Mouse (Mus musculus) T-helper 2 cell (primary cell): Measurements from ENCODE around the gene Ppp1r14b.

Experiments used
- in situ Hi-C: fragments of 300-600 bp; cut with MboI, MseI; formaldehyde crosslinking; loops from one replicate; pipeline ENCODE4 v1.15.1; 2025; ENCODE audit warnings: high pct_unique_total_duplicates

Ppp1r14b gene

DNA sequence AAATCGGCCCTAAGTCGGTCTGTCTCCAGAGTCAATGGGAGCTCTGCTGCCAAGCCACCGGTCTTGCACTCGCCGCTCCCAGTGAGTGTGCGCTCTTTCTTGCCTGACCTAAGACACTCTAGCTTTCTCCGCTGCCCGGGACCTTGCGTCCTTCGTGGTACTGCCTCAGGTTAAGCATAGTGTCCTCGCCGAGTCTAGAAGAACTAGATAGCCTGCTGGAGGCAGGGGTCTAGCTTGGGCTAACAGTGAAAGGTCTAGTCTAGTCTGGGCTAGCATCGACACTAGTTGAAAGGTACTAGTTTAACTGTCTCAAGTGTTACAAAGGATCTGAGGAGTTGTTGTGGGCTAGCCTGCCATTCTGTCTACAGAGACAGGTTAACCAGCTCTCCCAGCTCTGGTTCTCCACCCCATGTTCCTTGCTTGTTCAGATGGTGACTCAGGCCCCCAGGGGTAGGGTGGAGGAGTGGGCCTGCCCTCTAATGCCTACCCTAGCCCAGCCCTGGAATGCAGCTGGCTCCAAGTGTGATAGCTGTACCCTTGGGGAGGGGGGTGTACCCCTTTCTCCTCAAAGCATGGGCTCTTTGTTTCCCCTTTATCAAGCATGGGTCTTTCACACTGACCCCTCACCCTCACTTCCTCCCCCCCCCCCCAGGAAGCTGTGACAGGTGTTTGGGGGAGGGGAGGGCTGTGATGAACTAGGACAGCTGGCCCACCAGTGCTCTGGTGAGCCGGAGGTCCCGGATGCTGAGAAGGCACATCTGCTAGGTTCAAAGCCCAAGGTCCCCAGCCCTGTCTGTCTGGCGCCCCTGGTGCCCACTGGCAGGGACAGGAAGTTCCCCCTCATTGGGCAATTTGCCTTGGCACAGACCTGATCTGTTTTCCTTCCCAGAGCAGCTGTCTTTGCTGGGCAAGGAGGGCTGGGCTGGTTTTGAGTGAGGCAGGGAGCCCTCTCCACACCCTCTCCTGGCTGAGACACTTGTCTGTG is 1.1 kb downstream of the Ppp1r14b start, which contains the start of gene Plcb3:
Gene Plcb3 (minus strand): TSS at position 934 of the 985 bp plus-strand sequence.
- in situ Hi-C loops, result loop anchor here (5.0 kb wide), 2 partner anchors 39 to 64 kb away; partner anchors contain the start of gene Prdx5

- in situ Hi-C loops, result loop anchor here (5.0 kb wide), 2 partner anchors 41 to 66 kb away; partner anchors contain the start of gene Prdx5
Observed at GRCm38 (mm10) chr19:6977759-6978638, 3.2 kb downstream of the Ppp1r14b start.

DNA sequence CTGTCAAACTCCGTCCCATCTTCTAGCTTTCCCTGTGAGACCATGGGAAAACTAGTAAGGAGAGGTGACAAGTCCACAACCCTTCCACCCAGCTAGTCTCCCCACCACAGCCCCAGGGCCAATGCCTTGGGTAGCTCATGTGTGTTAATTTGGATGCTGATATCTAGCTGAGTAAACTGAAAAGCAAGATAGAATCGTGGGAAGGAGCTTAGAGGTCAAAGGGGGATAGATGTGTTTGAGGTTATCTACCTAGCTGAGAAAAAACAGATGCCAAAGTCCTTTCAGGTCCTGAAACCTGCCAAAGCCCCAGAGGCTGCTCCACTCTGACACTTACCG is 3.8 kb downstream of the Ppp1r14b start:
- in situ Hi-C loops, result loop anchor here (5.0 kb wide), 2 partner anchors 41 to 66 kb away; partner anchors contain the start of gene Prdx5

GRCm38 (mm10) chr19:6979001-6979479 is 4.3 kb downstream of the Ppp1r14b start:
- in situ Hi-C loops, result loop anchor here (5.0 kb wide), 2 partner anchors 42 to 67 kb away; partner anchors contain the start of gene Prdx5

- in situ Hi-C loops, result loop anchor here (5.0 kb wide), 2 partner anchors 42 to 67 kb away; partner anchors contain the start of gene Prdx5
Observed at GRCm38 (mm10) chr19:6979486-6980380, 5.0 kb downstream of the Ppp1r14b start.

- in situ Hi-C loops, result no loop called here
Observed at GRCm38 (mm10) chr19:6980381-6981093, 5.8 kb downstream of the Ppp1r14b start, which contains the start of gene Fkbp2. TSS of gene Fkbp2 (minus strand) at chr19:6980501.

DNA sequence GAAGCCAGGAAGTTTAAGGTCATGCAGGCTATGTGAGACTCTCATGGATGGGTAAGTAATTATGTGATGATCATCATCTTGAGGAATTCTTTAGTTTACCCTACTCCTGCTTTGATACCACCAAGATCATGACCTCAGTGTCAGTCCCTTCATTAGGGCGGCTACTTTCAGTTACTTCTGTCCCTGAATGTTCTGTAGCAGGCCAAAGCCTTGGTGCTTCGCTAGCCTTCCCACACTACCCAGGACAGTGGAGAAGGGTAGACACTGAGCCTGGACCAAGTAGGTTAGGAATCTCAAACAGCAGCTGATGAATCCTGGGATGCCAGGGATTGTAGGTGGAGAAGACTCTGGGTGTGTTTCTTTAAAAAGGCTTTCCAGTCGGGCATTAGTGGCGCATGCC is 6.7 kb downstream of the Ppp1r14b start:
- in situ Hi-C loops, result no loop called here

GRCm38 (mm10) chr19:6983621-6984020 is 8.9 kb downstream of the Ppp1r14b start:
- in situ Hi-C loops, result no loop called here

- in situ Hi-C loops, result no loop called here
Observed at GRCm38 (mm10) chr19:6985300-6985699, 10.5 kb downstream of the Ppp1r14b start.

- in situ Hi-C loops, result no loop called here
Observed at GRCm38 (mm10) chr19:6985951-6986708, 11.4 kb downstream of the Ppp1r14b start.

GRCm38 (mm10) chr19:6987061-6987903 is 12.5 kb downstream of the Ppp1r14b start, which contains the start of gene Vegfb:
TSS of gene Vegfb (minus strand) at chr19:6987651.
- in situ Hi-C loops, result no loop called here

- in situ Hi-C loops, result no loop called here
Observed at GRCm38 (mm10) chr19:6987904-6988285, 13.1 kb downstream of the Ppp1r14b start.

DNA sequence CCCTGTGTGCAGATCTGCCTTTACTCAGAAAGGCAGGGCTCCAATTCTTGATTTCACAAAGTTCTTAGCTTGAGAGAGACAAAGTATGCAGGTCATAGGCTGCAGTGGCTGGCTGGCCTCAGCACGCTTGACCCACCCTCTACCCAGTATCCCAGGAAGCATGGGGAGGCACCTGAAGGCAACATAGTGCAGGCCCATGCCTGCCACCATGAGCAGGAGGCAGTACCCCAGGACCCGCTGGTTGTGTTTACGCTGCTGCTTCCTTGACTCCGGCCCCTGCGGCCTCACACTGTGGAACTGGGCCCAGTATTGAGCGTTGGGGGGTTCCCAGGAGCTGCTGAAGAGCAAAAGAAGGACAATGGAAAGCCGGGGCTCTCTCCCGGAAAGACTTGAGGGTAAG is 14.5 kb downstream of the Ppp1r14b start:
- in situ Hi-C loops, result no loop called here

- in situ Hi-C loops, result loop anchor here (10.0 kb wide), 1 partner anchor 1754 kb away; the partner anchor contains the start of genes 1700092M07Rik and Stx5a
Observed at GRCm38 (mm10) chr19:6990712-6991111, 15.9 kb downstream of the Ppp1r14b start.

DNA sequence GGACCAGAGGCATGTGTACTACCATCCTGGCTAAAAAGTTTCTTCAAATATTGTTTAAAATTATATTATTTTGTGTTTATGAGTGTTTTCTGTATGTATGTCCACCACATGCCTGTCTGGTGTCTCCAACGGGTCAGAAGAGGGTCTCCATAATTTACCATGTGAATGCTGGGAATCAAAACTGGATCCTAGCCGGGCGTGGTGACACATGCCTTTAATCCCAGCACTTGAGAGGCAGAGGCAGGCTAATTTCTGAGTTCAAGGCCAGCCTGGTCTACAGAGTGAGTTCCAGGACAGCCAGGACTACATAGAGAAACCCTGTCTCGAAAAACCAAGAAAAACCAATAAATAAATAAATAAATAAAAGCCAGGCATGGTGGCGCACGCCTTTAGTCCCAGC is 16.4 kb downstream of the Ppp1r14b start:
- in situ Hi-C loops, result loop anchor here (10.0 kb wide), 1 partner anchor 1754 kb away; the partner anchor contains the start of genes 1700092M07Rik and Stx5a

- in situ Hi-C loops, result loop anchor here (10.0 kb wide), 1 partner anchor 1753 kb away; the partner anchor contains the start of genes 1700092M07Rik and Stx5a
Observed at GRCm38 (mm10) chr19:6992011-6992858, 17.5 kb downstream of the Ppp1r14b start, which contains the start of gene Dnajc4. TSS of gene Dnajc4 (minus strand) at chr19:6992572.
